Mouse (Mus musculus) ovary, adult 2 months (tissue): ENCODE measurements around the gene Csrnp3. TPM values are rescaled to one million over a fixed set of nuclear protein-coding genes. Genes with fewer than 3 reads are reported as not detected.

ENCODE experiments used
- polyA plus RNA-seq: library from polyadenylated mRNA; depleted of rRNA; stranded (reverse); fragments of >200 nt; gene quantifications from 2 replicates; pipeline ENCODE4 v1.2.3, GENCODE M21; 2012; rRNA removed

The Csrnp3 gene
- 1.9 and 2.4 TPM in 2 replicates for polyA plus RNA-seq

DNA sequence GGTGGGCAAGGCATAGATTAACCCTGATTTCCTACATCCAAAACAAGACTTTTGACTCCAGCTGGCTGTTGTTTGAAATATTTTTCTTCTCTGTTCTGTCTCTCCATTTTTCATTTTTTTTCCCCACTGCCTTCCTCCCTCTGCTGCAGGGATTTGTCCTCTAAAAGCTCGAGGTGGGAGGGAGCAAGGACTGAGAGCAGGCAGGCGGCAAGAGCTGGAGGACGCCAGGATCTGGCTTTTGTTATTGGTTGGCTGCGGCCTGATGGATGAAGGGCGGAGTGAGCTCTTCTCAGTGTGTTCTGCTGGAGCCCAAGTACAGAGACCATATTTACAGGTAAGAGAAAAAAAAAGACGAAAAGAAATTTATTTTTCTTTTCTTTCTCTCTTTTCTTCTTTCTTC, at the start of gene Csrnp3:
Gene Csrnp3, plus strand, starts transcription at position 217 of the 400 bp plus-strand sequence.

Other genes starting within 250 kb of the Csrnp3 start
- gene Scn2a, start 225.0 kb upstream of the Csrnp3 start, polyA plus RNA-seq, result 0.26 and 0.39 TPM in 2 replicates